ENCODE assay signal across 10 mouse cellular contexts in the genomic region with DNA sequence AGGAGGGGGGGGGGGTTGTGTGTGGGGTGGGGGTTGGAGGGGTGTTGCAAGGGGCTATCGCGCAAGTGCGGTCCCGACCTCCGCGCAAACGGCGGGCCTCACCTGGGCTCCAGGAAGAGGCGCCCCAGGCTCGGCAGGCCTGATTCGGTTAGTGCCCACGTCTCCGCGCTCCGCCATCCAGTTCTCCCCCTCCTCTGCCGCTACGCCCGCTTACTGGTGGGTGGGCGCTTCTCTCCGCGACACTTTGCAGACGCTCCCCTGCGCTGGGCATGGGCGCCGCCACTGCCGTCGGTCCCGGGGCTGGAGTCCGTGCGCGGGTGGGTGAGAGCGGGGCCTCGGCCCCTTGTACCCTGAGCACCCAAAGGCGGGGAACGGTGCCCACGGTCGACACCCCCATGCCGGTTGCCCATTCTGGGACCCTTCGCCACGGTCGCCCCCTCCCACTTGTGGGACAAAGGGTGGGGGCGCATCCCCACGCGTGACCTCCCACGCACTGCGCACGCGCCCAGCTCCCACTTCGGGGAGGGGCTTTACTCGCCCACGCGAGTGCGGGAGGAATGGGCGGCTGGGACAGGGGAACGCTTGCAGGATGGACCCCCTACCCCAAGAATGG. TPM values are rescaled to one million over a fixed set of nuclear protein-coding genes. Genes with fewer than 3 reads are reported as not detected.
DNase-seq lines count a peak whose midpoint lies in the region; ATAC-seq and TF ChIP-seq lines count a peak whose summit lies in the region.
"Had no signal": no experiment of that assay in that cellular context is flagged by ENCODE, and none has a peak within 500 bp of the region (broad histone marks: within the 10 kb centered on the region; RNA-seq: fewer than 3 reads in every experiment).

No protein-coding gene starts in this region.

- intact Hi-C loops in left cerebral cortex, postnatal 14 days (cut with DNase I): loop anchor here (5.0 kb wide), 1 partner anchor 39 kb away; a partner anchor contains a TSS

- no peak for ATAC-seq in heart, embryonic 13.5 days (ENCODE audit: extremely low read depth, insufficient number of reproducible peaks, low FRiP score, low TSS enrichment)
- ATAC-seq in forebrain, embryonic 13.5 days: no peak
- ATAC-seq in neural tube, embryonic 13.5 days (ENCODE audit: low read depth): peak; percentile 1; the same call in 1 of the 2 replicates
- no peak for ATAC-seq in activated CD4-positive, CD25-positive, alpha-beta regulatory T cell, adult 4 months

- H3K4me1 ChIP-seq in heart, embryonic 13.5 days: peaks cover 43% of the 10 kb centered on the region
- peaks cover 62% of the 10 kb centered on the region for H3K4me1 ChIP-seq in forebrain, embryonic 13.5 days
- H3K4me1 ChIP-seq in neural tube, embryonic 13.5 days (replicated peaks): peaks cover 83% of the 10 kb centered on the region

- peak overlapping the region; percentile 53 for H3K4me3 ChIP-seq in heart, embryonic 13.5 days
- H3K4me3 ChIP-seq in forebrain, embryonic 13.5 days: peak overlapping the region; percentile 51
- H3K4me3 ChIP-seq in neural tube, embryonic 13.5 days: peak overlapping the region; percentile 56

- no peak overlapping the region for H3K27ac ChIP-seq in heart, embryonic 13.5 days (replicated peaks)
- H3K27ac ChIP-seq in forebrain, embryonic 13.5 days: no peak overlapping the region
- H3K27ac ChIP-seq in neural tube, embryonic 13.5 days (replicated peaks): peak overlapping the region; percentile 65

- H3K27me3 ChIP-seq in heart, embryonic 13.5 days (replicated peaks): peaks cover 77% of the 10 kb centered on the region
- peaks cover 72% of the 10 kb centered on the region for H3K27me3 ChIP-seq in forebrain, embryonic 13.5 days
- peaks cover 63% of the 10 kb centered on the region for H3K27me3 ChIP-seq in neural tube, embryonic 13.5 days

- H3K9me3 ChIP-seq in heart, embryonic 13.5 days: no peaks in the 10 kb centered on the region
- H3K9me3 ChIP-seq in forebrain, embryonic 13.5 days (replicated peaks): no peaks in the 10 kb centered on the region
- H3K9me3 ChIP-seq in neural tube, embryonic 13.5 days: no peaks in the 10 kb centered on the region

- peak overlapping the region; percentile 78 for H3K9ac ChIP-seq in heart, embryonic 13.5 days
- peak overlapping the region; percentile 74 for H3K9ac ChIP-seq in forebrain, embryonic 13.5 days
- peak overlapping the region; percentile 84 for H3K9ac ChIP-seq in neural tube, embryonic 13.5 days

- H3K4me2 ChIP-seq in heart, embryonic 13.5 days: peak overlapping the region; percentile 68
- peak overlapping the region; percentile 71 for H3K4me2 ChIP-seq in forebrain, embryonic 13.5 days
- H3K4me2 ChIP-seq in neural tube, embryonic 13.5 days: peak overlapping the region; percentile 55

- DNase-seq in heart, postnatal 4 days: no peak
- DNase-seq in brain, embryonic 14.5 days (ENCODE audit: low read depth): peak; percentile 76
- peak; percentile 60 to 69 for DNase-seq in left cerebral cortex, postnatal 14 days (ENCODE audit: low spot score in 2 of 2)
- DNase-seq in adrenal gland, adult (ENCODE audit: inconsistent age in 2 of 2, low spot score in 1 of 2): no peak

- TF ChIP-seq POLR2A in brain, embryonic 14.5 days (IDR thresholded peaks at IDR 0.05; ENCODE audit: borderline replicate concordance, extremely low read depth, insufficient read depth, insufficient read length, poor library complexity, severe bottlenecking): no peak

- TF ChIP-seq CTCF in brain, embryonic 14.5 days (IDR thresholded peaks at IDR 0.05; ENCODE audit: borderline replicate concordance, extremely low read depth, insufficient read depth, insufficient read length): no peak

- 2% methylated on average over 53 of the region's 55 CpGs for WGBS in heart, embryonic 13.5 days
- 1% methylated on average over 55 of the region's 55 CpGs for WGBS in forebrain, embryonic 13.5 days
- 2% methylated on average over 55 of the region's 55 CpGs for WGBS in neural tube, embryonic 13.5 days

- no peaks in the 10 kb centered on the region for H3K36me3 ChIP-seq in heart, embryonic 13.5 days
- no peaks in the 10 kb centered on the region for H3K36me3 ChIP-seq in forebrain, embryonic 13.5 days (ENCODE audit: poor library complexity, severe bottlenecking)
- no peaks in the 10 kb centered on the region for H3K36me3 ChIP-seq in neural tube, embryonic 13.5 days

RNA-seq across cellular contexts. Expression of a gene that starts 5.2 kb away (rescaled TPM):
- polyA plus RNA-seq in heart, embryonic 13.5 days (2015; fragmentation: Nextera tagmentation; extraction: Ambion mirVana): 69.8 and 77.4 TPM in 2 replicates
- total RNA-seq in heart, postnatal 4 days (2021): 100 to 1,000 TPM; 136 to 145 TPM
- 404 and 431 TPM in 2 replicates for polyA plus RNA-seq in brain, embryonic 14.5 days (2012; rRNA removed)
- polyA plus RNA-seq in forebrain, embryonic 13.5 days (2015; fragmentation: Nextera tagmentation; extraction: Ambion mirVana): 149 and 152 TPM in 2 replicates
- 100 to 1,000 TPM; 166 to 173 TPM for total RNA-seq in left cerebral cortex, postnatal 14 days (2021)
- 105 and 112 TPM in 2 replicates for polyA plus RNA-seq in neural tube, embryonic 13.5 days (2015; fragmentation: Nextera tagmentation; extraction: Ambion mirVana)
- 10 to 100 TPM; 24.2 to 30.1 TPM for polyA plus RNA-seq in activated CD4-positive, CD25-positive, alpha-beta regulatory T cell, adult 4 months (2017; shearing (Covaris generic))

RNA-seq across cellular contexts. Expression of a gene that starts 5.4 kb away (rescaled TPM):
- 16.4 and 18.7 TPM in 2 replicates for polyA plus RNA-seq in heart, embryonic 13.5 days (2015; fragmentation: Nextera tagmentation; extraction: Ambion mirVana)
- 10 to 100 TPM; 12.2 to 13.2 TPM for total RNA-seq in heart, postnatal 4 days (2021)
- 61.4 and 88.7 TPM in 2 replicates for polyA plus RNA-seq in brain, embryonic 14.5 days (2012; rRNA removed)
- polyA plus RNA-seq in forebrain, embryonic 13.5 days (2015; fragmentation: Nextera tagmentation; extraction: Ambion mirVana): 45.3 and 45.6 TPM in 2 replicates
- total RNA-seq in left cerebral cortex, postnatal 14 days (2021): 10 to 100 TPM; 56.1 to 62.8 TPM
- 69.9 and 81.4 TPM in 2 replicates for polyA plus RNA-seq in neural tube, embryonic 13.5 days (2015; fragmentation: Nextera tagmentation; extraction: Ambion mirVana)
- polyA plus RNA-seq in activated CD4-positive, CD25-positive, alpha-beta regulatory T cell, adult 4 months (2017; shearing (Covaris generic)): 1 to 10 TPM; 1.2 to 2.8 TPM

RNA-seq across cellular contexts. Expression of a gene that starts 18.5 kb away (rescaled TPM):
- polyA plus RNA-seq in heart, embryonic 13.5 days (2015; fragmentation: Nextera tagmentation; extraction: Ambion mirVana): 5.4 and 5.7 TPM in 2 replicates
- total RNA-seq in heart, postnatal 4 days (2021): 1 to 10 TPM; 5.4 to 6.0 TPM
- polyA plus RNA-seq in brain, embryonic 14.5 days (2012; rRNA removed): 6.8 and 7.6 TPM in 2 replicates
- polyA plus RNA-seq in forebrain, embryonic 13.5 days (2015; fragmentation: Nextera tagmentation; extraction: Ambion mirVana): 5.6 and 8.4 TPM in 2 replicates
- 1 to 10 TPM; 5.4 TPM for total RNA-seq in left cerebral cortex, postnatal 14 days (2021)
- polyA plus RNA-seq in neural tube, embryonic 13.5 days (2015; fragmentation: Nextera tagmentation; extraction: Ambion mirVana): 8.3 and 9.1 TPM in 2 replicates
- polyA plus RNA-seq in activated CD4-positive, CD25-positive, alpha-beta regulatory T cell, adult 4 months (2017; shearing (Covaris generic)): 1 to 10 TPM; 2.5 to 3.1 TPM

RNA-seq across cellular contexts. Expression of a gene that starts 22.8 kb away (rescaled TPM):
- polyA plus RNA-seq in heart, embryonic 13.5 days (2015; fragmentation: Nextera tagmentation; extraction: Ambion mirVana): not detected in 2 replicates
- total RNA-seq in heart, postnatal 4 days (2021): under 1 TPM in 1 of 2 experiments, not detected in 1; 0.57 TPM
- polyA plus RNA-seq in brain, embryonic 14.5 days (2012; rRNA removed): not detected in 2 replicates
- not detected in 2 replicates for polyA plus RNA-seq in forebrain, embryonic 13.5 days (2015; fragmentation: Nextera tagmentation; extraction: Ambion mirVana)
- total RNA-seq in left cerebral cortex, postnatal 14 days (2021): not detected
- polyA plus RNA-seq in neural tube, embryonic 13.5 days (2015; fragmentation: Nextera tagmentation; extraction: Ambion mirVana): not detected in 2 replicates
- not detected for polyA plus RNA-seq in activated CD4-positive, CD25-positive, alpha-beta regulatory T cell, adult 4 months (2017; shearing (Covaris generic))
- total RNA-seq: hematopoietic stem cell, adult 5-6 weeks had no signal
- polyA plus RNA-seq: G1E had no signal

RNA-seq across cellular contexts. Expression of a gene that starts 23.3 kb away (rescaled TPM):
- polyA plus RNA-seq in heart, embryonic 13.5 days (2015; fragmentation: Nextera tagmentation; extraction: Ambion mirVana): 50.2 and 51.4 TPM in 2 replicates
- total RNA-seq in heart, postnatal 4 days (2021): 100 to 1,000 TPM; 171 to 183 TPM
- polyA plus RNA-seq in brain, embryonic 14.5 days (2012; rRNA removed): 176 and 216 TPM in 2 replicates
- 60.5 and 68.9 TPM in 2 replicates for polyA plus RNA-seq in forebrain, embryonic 13.5 days (2015; fragmentation: Nextera tagmentation; extraction: Ambion mirVana)
- 100 to 1,000 TPM; 429 to 432 TPM for total RNA-seq in left cerebral cortex, postnatal 14 days (2021)
- polyA plus RNA-seq in neural tube, embryonic 13.5 days (2015; fragmentation: Nextera tagmentation; extraction: Ambion mirVana): 76.4 and 89.3 TPM in 2 replicates
- 1 to 10 TPM; 7.0 to 8.3 TPM for polyA plus RNA-seq in activated CD4-positive, CD25-positive, alpha-beta regulatory T cell, adult 4 months (2017; shearing (Covaris generic))

Comparison
In these comparisons a context has a peak if more than half of its experiments do, and no peak if none do; other contexts are left out.
1. DNase-seq: peak in brain, embryonic 14.5 days (single experiment) and left cerebral cortex, postnatal 14 days (2 of 2); none in heart, postnatal 4 days (single experiment) and adrenal gland, adult (0 of 2).
2. Peak in every context shown above with its lines, with median percentiles within 50 percentile points of each other: H3K4me2 ChIP-seq, H3K4me3 ChIP-seq and H3K9ac ChIP-seq.